Mouse (Mus musculus): Measurements from ENCODE around the gene Neo1. TPM values are rescaled to one million over a fixed set of nuclear protein-coding genes. Genes with fewer than 3 reads are reported as not detected.

The Neo1 gene
- total RNA-seq, 1 experiment: 35.7 TPM

GRCm38 (mm10) chr9:58829627-58830026 is 206.6 kb downstream of the Neo1 start:
- in situ Hi-C loops (cut with MboI; ENCODE audit: low sequenced_read_pairs in 2 of 2, unreplicated experiment in 2 of 2): no loop called here
- H3K4me3 ChIP-seq (ENCODE audit: insufficient read depth in 1 of 2, low read depth in 1 of 2, low read length in 2 of 2, poor library complexity in 1 of 2, severe bottlenecking in 1 of 2): no peak overlapping the region
- no peaks in the 10 kb centered on the region for H3K36me3 ChIP-seq (ENCODE audit: control insufficient read depth, insufficient read depth, low read length, poor library complexity, severe bottlenecking)
- no peak for DNase-seq (ENCODE audit: low read depth, low spot score)
- no peak overlapping the region for H3K9ac ChIP-seq (ENCODE audit: insufficient read depth, low read depth, low read length, poor library complexity, severe bottlenecking)
- H3K4me1 ChIP-seq (ENCODE audit: control insufficient read depth in 2 of 2, insufficient read depth in 2 of 2, low read length in 2 of 2, poor library complexity in 1 of 2): peaks cover 0 to 3% of the 10 kb centered on the region in 2 experiments; a peak in 1 of 4 replicates
- H3K27ac ChIP-seq (ENCODE audit: insufficient read depth, low read depth, low read length, poor library complexity, severe bottlenecking): no peak overlapping the region
- no peaks in the 10 kb centered on the region for H3K9me3 ChIP-seq (ENCODE audit: control insufficient read depth, insufficient read depth, low read depth, low read length)
- TF ChIP-seq HCFC1 (IDR thresholded peaks at IDR 0.05; ENCODE audit: borderline replicate concordance, insufficient read depth, low read length): no peak
- no peak for TF ChIP-seq ZC3H11A (IDR thresholded peaks at IDR 0.05; ENCODE audit: borderline replicate concordance, low read depth, low read length)
- TF ChIP-seq ZNF384 (IDR thresholded peaks at IDR 0.05; ENCODE audit: low read depth, low read length): no peak
- TF ChIP-seq CHD2 (IDR thresholded peaks at IDR 0.05; ENCODE audit: low read depth, low read length): no peak
- TF ChIP-seq MAFK (IDR thresholded peaks at IDR 0.05; ENCODE audit: insufficient read depth, low read depth, low read length): no peak

Other genes starting within 250 kb of the Neo1 start
- gene Hcn4, start 213.0 kb downstream of the Neo1 start, total RNA-seq (2012; rRNA removed): 0.21 and 0.22 TPM in 2 replicates

Measured in ES-E14 (cell line).